In the genomic region with DNA sequence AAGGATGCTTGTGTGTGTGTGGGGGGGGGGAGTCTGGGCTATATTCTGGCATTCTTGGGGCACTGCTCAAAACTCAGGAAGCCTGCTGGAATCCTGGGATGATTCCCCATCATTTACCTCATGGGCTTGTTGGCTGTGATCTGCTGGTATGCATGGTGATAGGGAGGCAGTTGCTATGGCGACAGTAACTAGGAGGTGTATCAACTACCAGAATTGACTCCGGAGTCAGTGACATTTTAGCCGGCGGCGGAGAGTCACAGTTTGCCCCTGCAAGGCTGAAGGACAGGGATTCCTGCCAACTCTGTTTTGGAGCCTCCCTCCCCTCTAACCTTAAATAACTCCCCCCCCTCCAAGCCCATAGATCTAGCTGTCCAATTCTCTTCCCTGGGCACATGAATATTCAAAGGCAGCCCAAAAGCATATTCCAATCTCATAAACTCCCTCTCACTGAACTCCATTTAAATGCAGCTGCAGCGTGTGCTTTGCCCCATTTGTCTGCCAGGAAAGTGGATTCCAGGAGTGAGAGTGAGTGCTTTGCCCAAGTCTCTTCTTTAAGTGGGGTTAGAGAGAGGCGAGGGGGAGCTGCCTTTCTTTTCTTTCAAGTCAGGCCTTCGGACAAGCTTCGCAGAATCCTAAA, we compare ENCODE assay signal across 9 mouse cellular contexts.
DNase-seq lines count a peak whose midpoint lies in the region; ATAC-seq lines count a peak whose summit lies in the region.
"Had no signal": no experiment of that assay in that cellular context is flagged by ENCODE, and none has a peak within 500 bp of the region (broad histone marks: within the 10 kb centered on the region; RNA-seq: fewer than 3 reads in every experiment).

No protein-coding gene starts in this region.

- H3K9me3 ChIP-seq in midbrain, embryonic 15.5 days = no peaks in the 10 kb centered on the region
- H3K9me3 ChIP-seq: heart, embryonic 15.5 days had no signal

- 0 out of 2 replicates have a peak overlapping the region, but pooled peaks have one; percentile 25 for H3K9ac ChIP-seq in midbrain, embryonic 15.5 days
- H3K9ac ChIP-seq: heart, embryonic 15.5 days had no signal

- H3K4me1 ChIP-seq in midbrain, embryonic 15.5 days = peaks cover 39% of the 10 kb centered on the region
- H3K4me1 ChIP-seq: heart, embryonic 15.5 days had no signal

- ATAC-seq in midbrain, embryonic 15.5 days (replicated peaks) = peak; percentile 77

- intact Hi-C loops in heart, postnatal 25 days (cut with DNase I) = no loop called here

- H3K36me3 ChIP-seq in midbrain, embryonic 15.5 days (replicated peaks) = no peaks in the 10 kb centered on the region
- H3K36me3 ChIP-seq: heart, embryonic 15.5 days had no signal

- peak overlapping the region; percentile 20 for H3K4me2 ChIP-seq in midbrain, embryonic 15.5 days
- H3K4me2 ChIP-seq: heart, embryonic 15.5 days had no signal

- no peaks in the 10 kb centered on the region for H3K27me3 ChIP-seq in midbrain, embryonic 15.5 days (replicated peaks)

- WGBS in midbrain, embryonic 15.5 days = 15% methylated on average over 9 of the region's 9 CpGs

- H3K4me3 ChIP-seq in midbrain, embryonic 15.5 days = no peak overlapping the region
- H3K4me3 ChIP-seq: heart, embryonic 15.5 days had no signal

- H3K27ac ChIP-seq in midbrain, embryonic 15.5 days = peak overlapping the region; percentile 74
- H3K27ac ChIP-seq: heart, embryonic 15.5 days had no signal

- DNase-seq in embryo, embryonic 10 days (ENCODE audit: low spot score) = peak; percentile 34
- DNase-seq in embryo, embryonic 9.5 days (ENCODE audit: extremely low spot score) = no peak
- peak; percentile 90 for DNase-seq in brain, adult 2 months (ENCODE audit: low read depth, low spot score)
- DNase-seq in kidney, postnatal 10 days = peak; percentile 46
- no peak for DNase-seq in heart, postnatal 25 days (ENCODE audit: low spot score)
- no peak for DNase-seq in adrenal gland, adult 18-20 months (ENCODE audit: low spot score in 2 of 2)
- DNase-seq in adrenal gland, postnatal 14 days = no peak

Comparison
In these comparisons a context has a peak if more than half of its experiments do, and no peak if none do; other contexts are left out.
1. DNase-seq: peak in embryo, embryonic 10 days (single experiment), brain, adult 2 months (single experiment) and kidney, postnatal 10 days (single experiment); none in embryo, embryonic 9.5 days (single experiment), heart, postnatal 25 days (single experiment), adrenal gland, adult 18-20 months (0 of 2) and adrenal gland, postnatal 14 days (single experiment).